Mouse (Mus musculus) MEL-GATA-1-ER (cell line): Measurements from ENCODE around the gene Slc5a10.

Experiments used
- DNase-seq: peaks from one replicate; pipeline ENCODE4 v3.0.0-alpha.2; 2012; ENCODE audit warnings: low read depth; ENCODE audit errors: extremely low read depth

Slc5a10 gene

GRCm38 (mm10) chr11:61720636-61721035 is at the start of gene Slc5a10:
Gene Slc5a10 (minus strand): TSS chr11:61720826.
- no peak for DNase-seq

GRCm38 (mm10) chr11:61761584-61762407 is 41.2 kb upstream of the Slc5a10 start, which contains the start of gene Prpsap2:
Gene Prpsap2 (minus strand): TSS chr11:61762088.
- peak; percentile 76 for DNase-seq

- DNase-seq: no peak
These were observed 39.9 kb upstream of the Slc5a10 start for GRCm38 (mm10) chr11:61760518-61760917.

- DNase-seq: no peak
These were observed 36.5 kb upstream of the Slc5a10 start for GRCm38 (mm10) chr11:61757151-61757550.

- no peak for DNase-seq
These were observed 31.0 kb upstream of the Slc5a10 start for GRCm38 (mm10) chr11:61751612-61752011.

GRCm38 (mm10) chr11:61747161-61747560 is 26.5 kb upstream of the Slc5a10 start:
- no peak for DNase-seq

- no peak for DNase-seq
These were observed 25.2 kb upstream of the Slc5a10 start for GRCm38 (mm10) chr11:61745781-61746180.

GRCm38 (mm10) chr11:61744460-61744859 is 23.8 kb upstream of the Slc5a10 start:
- DNase-seq: no peak

- DNase-seq: no peak
These were observed 23.1 kb upstream of the Slc5a10 start for GRCm38 (mm10) chr11:61743768-61744167.

- DNase-seq: no peak
These were observed 19.9 kb upstream of the Slc5a10 start for GRCm38 (mm10) chr11:61740500-61740899.

GRCm38 (mm10) chr11:61737290-61737689 is 16.7 kb upstream of the Slc5a10 start:
- DNase-seq: no peak

GRCm38 (mm10) chr11:61732672-61733071 is 12.0 kb upstream of the Slc5a10 start:
- no peak for DNase-seq

- DNase-seq: no peak
These were observed 7.4 kb upstream of the Slc5a10 start for GRCm38 (mm10) chr11:61728037-61728436.

GRCm38 (mm10) chr11:61722077-61722476 is 1.5 kb upstream of the Slc5a10 start:
- DNase-seq: no peak

GRCm38 (mm10) chr11:61719826-61720225 is 800 bp downstream of the Slc5a10 start:
- DNase-seq: no peak

GRCm38 (mm10) chr11:61719387-61719786 is 1.2 kb downstream of the Slc5a10 start:
- DNase-seq: no peak

- DNase-seq: no peak
These were observed 2.6 kb downstream of the Slc5a10 start for GRCm38 (mm10) chr11:61717990-61718389.

GRCm38 (mm10) chr11:61715130-61715529 is 5.5 kb downstream of the Slc5a10 start:
- DNase-seq: no peak

GRCm38 (mm10) chr11:61714346-61715117 is 6.1 kb downstream of the Slc5a10 start:
- peak; percentile 81 for DNase-seq

GRCm38 (mm10) chr11:61713157-61713855 is 7.3 kb downstream of the Slc5a10 start:
- DNase-seq: no peak

- DNase-seq: no peak
These were observed 11.7 kb downstream of the Slc5a10 start for GRCm38 (mm10) chr11:61708928-61709327.

- no peak for DNase-seq
These were observed 14.4 kb downstream of the Slc5a10 start for GRCm38 (mm10) chr11:61706232-61706631.
